Mouse (Mus musculus) gastrocnemius, adult 18-20 months (tissue): ENCODE measurements around the gene Shkbp1. TPM values are rescaled to one million over a fixed set of nuclear protein-coding genes. Genes with fewer than 3 reads are reported as not detected.

Experiments
- DNase-seq: peaks from one replicate; pipeline ENCODE4 v3.0.0; 2021; ENCODE audit warnings: low spot score
- total RNA-seq, 2 experiments: library from RNA; stranded (reverse); gene quantifications; 2 replicates each; pipeline ENCODE4 v1.2.3; 2021

The Shkbp1 gene
- total RNA-seq, 2 experiments from 2014 or later, result 2.2 to 3.0 TPM

DNA sequence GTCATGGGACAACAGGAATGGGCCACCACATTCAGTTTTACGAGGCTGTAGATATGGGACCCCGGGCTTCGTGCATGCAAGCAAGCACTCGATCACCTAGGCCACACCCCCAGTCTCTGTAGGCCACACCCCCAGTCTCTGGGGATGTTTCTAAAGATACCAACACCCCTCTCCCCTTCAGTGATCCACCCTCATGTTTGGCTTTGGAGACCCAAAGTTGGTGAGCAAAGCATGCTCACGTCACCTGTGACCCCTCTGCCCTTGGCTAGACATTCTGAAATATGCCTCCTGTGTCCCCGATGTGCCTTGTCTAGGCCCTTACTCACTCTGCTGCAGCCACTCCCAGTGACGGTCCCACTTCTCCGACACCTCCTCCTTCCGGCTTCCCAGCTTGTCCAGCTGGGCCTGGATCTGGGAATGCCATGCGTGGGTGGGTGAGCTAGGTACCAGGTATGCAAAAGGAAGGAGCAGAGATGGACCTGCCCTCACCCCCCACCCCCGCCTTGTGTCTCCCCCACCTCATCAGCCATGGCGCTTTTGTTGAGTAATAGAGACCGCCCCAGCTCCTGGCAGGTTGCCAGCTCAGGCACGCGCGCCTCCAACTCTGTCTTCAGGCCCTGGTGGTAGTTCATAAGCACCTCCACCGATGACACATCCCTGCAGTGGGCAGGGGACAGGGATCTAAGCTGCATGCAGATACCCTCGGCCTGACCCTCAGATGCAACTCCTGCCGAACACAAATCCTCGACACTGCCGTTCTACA lies 10.4 kb upstream of the Shkbp1 start:
- DNase-seq, result no peak

DNA sequence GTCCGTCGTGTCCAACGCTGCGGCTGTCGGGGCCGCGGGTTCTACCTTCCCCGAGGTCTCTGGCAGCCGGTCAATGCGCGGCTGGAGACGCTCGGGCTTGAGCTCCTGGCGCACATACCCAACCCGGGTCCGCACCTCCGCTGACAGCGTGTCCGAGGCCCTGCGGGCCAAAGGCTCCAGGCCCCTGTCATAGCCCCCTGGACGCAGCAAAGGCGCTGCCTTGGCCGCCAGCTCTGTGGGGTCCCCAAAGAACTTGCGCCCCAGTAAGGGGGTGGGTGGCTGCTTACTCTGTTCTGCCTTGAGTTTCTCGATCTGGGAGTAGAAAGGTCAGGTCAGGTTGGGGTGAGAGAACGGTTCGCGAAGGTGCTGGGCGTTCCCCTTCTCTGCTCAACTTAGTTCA lies 8.6 kb upstream of the Shkbp1 start:
- no peak for DNase-seq

DNA sequence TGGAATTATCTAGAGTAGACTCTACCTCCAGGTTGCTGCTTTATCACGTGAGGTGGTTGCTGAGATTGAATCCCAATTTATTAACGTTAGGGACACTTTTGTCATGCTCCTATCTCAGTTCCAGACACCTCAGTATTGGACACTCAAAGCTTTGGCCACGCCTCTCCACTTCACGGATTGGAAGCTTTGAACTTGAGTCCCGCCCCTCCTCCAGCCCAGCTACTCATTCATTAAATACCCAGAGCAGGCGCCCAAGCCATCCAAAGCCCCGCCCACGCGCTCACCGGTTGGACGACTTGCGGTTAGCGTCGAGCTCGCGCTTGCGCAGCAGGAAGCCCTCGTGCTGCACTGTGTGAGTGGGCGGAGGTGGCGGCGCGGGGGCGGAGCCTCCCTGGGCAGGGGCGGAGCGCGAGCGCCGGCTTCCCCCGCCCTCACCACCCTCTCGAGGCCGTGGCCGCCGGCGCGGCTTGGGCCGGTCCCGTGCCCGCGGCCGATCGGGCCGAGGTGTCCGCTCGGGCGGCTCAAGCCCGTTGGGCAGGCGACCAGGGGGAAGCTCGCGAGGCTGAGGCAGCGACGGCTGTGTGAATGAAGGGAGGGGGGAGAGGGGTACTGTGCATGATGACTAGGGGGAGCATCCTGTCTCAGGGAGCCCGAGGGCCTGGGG lies 5.6 kb upstream of the Shkbp1 start:
- peak; percentile 99 for DNase-seq

DNA sequence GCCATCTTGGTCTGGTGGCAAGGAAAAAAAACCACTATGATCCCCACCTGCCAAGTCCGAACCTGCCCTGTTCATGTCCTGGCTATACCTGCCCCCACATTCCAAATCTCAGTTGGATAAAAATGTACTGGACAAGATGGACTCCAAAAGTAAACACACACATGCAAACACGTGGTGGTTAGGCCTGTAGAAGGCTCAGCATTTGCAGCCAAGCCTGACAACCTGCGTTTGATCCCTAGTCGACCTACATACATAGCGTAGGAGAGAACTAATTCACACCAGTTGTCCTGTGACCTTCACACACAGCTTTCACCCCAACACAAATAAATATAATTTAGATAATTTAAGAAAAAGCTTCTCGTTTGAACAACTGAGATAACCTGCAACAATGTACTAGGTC lies 4.9 kb upstream of the Shkbp1 start:
- no peak for DNase-seq

DNA sequence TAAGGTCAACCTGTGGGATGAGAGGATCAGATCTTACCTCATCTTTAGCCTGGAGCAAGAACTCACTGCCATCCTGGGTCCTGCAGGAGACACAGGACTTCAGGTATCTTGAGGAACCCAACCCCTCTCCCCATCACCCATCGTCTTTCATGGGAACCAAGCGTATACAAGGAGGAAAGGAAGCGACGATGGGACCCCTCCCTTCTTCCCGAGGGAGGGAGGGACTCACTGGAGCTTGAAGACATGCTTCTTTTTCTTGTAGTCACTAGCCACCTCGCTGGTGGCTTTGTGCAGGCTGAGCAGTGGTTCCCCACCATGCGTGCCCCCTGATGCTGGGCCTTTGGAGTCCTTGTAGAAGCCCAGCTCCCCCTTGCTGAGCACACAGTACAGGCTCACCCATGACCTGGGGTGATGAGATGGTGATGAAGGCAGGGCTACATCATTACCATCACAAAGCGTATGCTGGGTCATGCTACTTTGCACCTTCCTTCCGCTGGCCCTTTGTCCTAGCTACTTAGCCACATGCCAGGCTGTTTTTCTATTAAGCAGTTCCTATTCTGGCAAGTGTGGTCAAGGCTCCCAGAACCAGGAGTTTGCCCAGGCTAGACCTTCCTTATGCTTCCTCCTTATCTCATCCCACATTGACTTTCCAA lies 4.0 kb upstream of the Shkbp1 start:
- no peak for DNase-seq

DNA sequence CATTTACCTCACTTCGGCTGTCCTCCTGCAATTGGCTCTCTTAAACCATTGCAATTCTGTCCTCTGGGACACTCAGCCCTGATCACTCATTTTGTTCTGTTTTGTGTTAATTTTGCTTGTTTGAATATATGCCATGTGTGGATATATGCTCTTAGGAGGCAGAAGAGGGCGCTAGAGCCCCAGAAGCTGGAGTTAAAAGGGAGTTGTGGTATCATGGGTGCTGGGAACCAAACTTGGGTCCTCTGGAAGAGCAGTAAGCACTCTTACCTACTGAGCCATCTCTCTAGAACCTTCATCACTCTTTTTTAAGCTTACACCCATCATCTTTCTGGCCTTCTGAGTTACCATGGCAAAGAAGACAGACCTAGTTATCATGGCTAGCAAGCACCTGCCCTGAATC lies 3.3 kb upstream of the Shkbp1 start:
- DNase-seq, result no peak

DNA sequence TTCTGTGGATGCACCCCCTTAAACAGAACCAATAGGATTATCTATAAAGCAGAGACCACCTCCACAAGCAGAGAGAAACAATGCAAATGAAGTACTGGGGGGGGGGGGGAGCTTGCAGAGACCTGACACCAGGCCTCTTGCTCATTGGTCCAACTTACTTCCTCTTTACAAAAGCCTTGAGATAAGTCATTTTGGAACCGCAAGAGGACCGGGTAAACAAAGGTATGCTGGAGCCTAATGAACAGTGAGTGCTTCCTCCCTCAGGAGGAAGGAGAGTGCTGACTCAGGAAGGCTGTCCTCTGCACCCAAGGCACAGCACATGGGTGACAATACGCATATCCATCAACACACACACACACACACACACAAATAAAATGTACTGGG lies 1.8 kb upstream of the Shkbp1 start:
- no peak for DNase-seq

DNA sequence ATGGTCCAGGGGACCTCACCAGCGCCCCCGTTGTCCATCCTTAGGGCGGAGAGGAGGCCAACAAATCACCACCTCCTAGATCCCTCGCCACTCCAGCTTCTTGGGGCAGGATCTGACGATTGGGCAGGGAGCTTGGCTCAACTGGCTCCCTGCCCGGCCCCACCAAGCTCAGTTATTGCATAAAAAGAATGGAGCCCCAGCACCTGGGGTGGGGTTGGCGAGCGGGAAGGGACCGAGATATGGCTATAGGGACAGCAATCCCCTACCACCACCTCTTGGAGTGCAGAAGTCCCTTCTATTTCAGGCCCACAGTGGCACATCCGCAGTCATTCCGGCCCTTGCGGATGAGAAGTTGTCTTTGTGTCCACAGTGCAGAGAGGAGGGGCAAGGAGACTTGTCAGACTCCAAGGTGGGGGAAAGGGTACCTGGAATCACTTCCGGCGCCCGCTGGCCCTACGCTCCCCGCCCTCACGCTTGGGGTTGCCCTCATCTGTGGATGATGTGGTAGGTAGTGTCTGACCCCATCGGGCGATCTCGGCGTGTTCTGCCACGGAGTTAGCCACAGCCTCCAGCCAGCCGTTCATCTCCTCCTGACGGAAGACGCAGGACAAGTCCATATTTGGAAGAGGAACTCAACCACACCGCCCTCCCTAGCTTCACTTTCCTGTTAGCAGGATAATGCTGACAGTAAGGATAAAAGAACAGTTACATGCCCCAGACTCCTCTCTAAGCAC lies 1.2 kb upstream of the Shkbp1 start, which contains the start of gene Gm20479:
Gm20479 (minus strand) TSS at position 559 of the 734 bp plus-strand sequence.
- no peak for DNase-seq

DNA sequence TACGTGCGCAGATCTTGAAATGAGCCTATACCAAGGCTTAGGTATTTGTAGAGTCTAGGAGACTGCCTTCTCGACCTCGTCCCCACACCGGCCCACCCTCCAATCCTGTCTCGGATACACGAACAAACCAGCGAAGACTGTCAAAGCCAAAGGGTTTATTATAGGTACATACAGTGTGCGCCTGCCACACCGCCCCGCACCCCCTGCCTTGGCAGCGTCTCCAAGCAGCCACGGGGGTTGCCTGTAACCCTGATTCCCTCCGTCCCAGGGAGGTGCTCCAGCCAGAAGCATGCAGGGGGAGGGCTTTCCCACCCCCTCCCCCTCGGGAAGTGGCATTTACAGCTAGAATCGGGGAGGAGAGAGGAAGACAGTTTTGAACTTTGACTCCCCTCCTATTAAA lies 429 bp upstream of the Shkbp1 start:
- no peak for DNase-seq

DNA sequence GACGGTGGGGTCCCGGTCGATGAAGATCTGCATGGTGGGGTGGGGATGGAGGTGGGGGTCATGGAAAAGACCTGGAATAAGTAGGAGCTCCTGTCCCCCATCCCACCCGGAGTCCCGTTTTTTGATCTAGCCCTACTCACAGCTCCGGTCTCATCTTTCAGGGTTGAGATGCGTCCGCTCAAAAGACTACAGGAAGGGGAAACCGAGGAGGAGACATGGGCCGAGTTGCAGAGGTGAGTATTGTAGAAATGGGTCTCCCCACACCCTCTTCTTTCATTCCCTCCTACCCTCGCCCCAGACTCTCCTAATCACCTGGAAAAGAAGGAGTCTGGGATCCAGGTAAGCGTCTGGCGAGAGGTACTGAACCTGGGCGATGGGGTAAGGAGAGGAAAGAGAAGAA lies 558 bp downstream of the Shkbp1 start:
- no peak for DNase-seq

DNA sequence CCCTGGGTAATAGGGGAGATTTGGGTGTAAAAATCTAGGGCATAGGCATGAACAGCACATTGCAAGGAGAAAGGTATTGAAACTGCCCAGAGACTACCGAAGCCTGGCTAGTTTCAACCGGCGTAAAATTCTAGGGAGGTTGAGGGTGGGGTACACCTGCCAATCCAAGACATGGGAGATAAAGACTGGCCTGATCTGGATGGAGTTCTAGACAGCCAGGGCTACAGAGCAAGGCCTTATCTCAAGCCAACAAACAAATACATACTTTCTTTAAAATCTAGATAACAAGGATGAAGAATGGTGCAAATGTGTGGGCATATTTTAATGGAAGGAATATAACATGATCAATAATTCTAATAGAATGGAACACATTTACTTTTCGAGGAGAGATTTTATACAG lies 1.0 kb downstream of the Shkbp1 start:
- DNase-seq, result no peak

DNA sequence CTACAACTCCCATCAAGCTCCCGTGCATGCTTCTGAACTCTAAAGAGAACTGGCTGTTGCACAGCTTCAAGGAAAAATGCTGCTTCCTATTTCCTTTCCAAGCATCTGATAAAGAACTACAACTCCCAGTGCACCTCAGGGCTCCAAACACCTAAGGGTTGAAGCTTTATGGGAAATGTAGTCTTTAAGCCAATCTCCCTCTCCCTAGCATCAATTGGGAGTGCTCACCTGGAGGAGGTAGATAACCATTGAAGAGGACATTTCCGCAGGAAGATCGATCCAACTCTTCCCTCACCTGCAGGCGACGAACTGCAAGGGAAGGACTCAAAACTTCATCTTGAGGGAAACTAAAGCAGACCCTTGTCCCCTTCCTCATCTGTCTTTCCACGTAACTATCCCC lies 1.7 kb downstream of the Shkbp1 start:
- DNase-seq, result peak; percentile 60

DNA sequence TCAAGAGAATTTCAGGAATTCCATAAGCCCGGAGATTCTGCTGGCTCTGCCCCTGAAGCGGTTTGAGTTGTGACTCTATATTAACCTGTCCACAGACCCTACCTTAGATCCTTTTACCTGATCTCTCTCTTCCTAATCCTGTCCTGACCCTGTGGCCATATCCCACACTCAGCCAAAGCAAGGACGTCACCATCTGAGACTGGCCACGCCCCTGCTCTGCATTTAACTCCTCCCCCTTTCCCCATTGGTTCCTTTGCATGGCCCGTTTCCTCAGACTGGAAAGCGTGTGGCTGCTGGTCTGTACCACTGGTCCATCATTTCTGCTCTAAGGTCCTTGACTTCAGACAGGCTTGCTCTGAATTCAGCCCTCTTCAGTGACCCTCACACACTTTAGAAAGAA lies 10.4 kb downstream of the Shkbp1 start:
- no peak for DNase-seq

DNA sequence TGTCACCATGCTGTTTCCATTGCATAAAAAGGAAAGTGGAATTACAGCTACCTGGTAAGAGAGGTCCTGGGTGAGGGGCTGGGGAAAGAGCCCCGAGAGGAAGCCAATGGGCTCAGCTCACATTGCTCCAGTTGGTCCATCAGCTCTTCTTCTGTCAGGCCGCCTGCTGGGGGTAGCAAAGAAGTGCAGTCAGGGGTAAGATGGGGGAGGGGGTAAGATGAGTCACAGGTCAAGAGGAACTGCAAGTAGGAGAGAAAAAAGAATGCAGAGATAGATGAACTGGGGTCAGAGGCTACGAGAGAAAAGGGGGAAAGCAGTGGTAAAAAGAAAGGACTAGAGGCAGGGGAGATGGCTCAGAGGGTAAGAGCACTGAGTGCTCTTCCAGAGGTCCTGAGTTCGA lies 13.2 kb downstream of the Shkbp1 start:
- no peak for DNase-seq

DNA sequence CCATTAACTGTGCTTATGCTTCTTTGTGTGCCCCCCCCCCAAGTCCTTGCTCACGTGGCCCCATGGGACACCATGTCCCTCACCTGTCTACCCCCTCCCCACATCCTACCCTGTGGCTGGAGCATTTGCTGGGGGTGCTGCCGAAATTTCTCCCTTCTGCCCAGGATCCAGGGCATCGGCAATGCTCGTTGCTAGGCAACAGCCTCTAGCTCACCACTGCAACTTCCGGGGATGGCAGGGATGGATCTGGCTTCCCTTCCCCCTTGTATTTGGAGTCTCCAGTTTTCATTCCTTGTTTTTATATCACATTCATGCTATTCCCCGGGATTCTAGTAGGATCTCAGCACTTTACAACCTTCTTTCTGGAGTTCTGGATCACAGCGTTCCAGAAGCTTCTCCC lies 16.3 kb downstream of the Shkbp1 start:
- DNase-seq, result no peak

DNA sequence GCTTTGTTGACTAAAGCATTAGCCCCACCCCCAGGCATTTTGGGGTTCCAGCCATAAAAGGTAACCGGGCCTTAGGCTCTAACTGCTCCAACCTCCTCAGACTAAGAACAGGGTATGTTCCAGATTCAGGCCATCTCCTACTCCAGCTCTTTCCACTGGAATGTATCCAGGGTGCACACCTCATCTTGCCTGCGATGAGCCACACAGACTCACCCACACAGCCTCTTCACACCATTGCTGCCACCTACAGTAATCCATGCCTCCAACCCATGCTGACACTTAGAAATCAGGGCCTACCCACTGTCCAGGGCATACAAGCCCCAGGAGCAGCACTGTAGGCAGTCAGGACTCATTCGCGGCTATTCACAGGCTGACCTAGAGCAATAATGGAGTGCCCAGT lies 16.7 kb downstream of the Shkbp1 start:
- no peak for DNase-seq

DNA sequence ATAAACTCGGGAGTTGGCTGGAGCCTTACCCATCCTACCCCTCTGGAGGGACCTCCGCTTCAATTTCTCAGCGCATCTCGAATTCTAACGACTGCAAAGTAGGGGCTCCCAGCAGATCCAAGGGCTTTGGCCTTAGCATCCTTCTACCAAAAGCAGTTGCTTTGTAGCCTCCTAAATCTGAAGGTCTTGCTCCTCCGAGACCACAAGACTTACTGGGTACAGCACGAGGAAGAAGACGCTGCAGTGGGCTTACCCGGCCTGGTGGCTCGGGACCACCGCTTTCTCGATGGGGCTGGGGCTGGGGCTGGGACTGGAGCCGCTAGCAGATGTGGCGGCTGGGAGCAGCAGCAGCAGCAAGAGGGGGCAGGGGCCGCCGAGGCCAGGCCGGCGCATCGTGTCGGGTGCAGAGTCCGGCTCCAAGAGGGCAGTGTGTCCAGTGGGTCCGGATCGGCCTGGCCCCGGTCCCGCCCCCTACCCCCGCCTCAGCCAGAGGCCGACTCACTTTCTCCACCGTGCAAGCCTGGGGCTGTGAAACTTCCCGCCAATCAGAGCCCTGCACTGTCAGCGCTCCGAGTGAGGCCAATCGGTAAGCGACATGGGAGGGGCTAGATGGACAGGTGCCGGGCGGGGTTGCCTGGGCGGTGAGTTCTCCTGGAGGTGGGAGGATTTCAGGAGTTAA lies 18.5 kb downstream of the Shkbp1 start, which contains the start of gene Ltbp4:
Ltbp4 (minus strand) TSS at position 518 of the 679 bp plus-strand sequence.
- DNase-seq, result no peak

DNA sequence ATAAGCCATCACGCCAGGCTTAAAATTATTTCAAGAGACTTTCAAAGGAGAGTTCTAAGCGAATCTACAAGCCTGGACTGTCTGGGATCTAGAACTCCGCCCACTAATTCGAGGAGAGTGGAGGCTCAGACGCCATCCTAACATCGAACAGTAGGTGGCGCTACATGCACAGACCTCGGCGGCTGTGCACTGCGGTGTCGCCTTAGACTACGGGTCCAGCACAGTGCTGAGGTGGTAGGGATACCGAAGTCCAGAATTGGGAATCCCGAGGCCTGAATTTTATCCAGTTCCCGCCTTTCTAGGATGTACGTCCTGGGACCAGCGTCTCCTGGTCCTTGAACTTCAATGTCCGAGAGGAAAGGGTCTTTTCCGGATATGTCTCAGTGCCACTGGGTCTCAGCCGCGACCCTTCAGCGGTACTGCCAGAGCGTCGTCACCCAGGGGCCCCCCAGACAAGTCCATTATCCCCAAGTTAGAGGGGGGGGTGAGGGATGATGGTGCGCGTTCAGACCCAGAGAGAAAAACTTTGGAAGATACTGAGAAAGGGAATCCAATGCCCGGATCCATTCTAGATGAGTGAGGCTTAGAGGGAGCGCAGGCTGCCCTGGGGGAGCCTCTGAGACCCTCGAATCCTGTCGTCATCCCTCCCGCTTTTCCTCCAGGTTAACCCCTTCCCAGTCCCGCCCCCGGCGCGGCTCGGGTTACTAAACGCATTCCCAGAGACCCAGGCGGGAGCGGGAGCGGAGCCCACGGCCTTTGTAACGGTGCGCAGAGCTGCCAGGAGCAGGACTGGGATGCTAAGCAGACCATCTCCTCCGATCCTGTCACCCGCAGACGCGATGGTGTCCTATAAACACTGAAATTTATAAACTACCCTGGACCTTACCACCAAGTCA lies 19.6 kb downstream of the Shkbp1 start:
- DNase-seq, result peak; percentile 94

DNA sequence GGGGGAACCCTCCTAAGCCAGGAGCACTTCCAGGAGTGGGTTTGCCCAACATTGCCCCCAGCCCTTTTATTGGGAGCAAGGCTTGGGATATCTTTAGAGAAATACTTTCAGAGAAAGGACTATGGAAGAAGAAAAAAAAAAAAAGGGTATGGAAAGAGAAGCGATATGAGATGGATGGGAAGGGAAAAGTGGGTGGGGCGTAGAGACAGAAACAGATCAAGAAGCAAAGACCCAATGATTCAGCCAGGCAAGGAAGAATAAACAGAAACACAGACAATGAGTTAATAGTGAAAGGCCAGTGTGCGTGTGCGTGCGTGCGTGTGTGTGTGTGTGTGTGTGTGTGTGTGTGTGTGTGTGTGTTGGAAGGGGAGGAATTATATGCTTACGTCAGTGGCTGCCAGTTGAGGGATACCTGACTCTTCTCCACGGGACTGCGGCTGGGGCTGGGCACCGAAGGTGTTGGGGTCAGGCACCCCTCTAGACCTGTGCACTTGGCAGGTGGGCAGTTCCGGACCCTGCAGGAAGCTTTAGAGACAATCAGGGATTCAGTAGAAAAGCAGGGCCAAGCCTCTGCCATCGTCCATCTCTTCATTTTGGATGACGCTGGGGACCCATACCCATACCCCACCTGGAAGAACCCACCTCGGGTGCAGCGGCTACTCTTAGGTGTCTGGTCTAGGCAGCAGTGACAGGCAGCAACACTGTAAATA lies 20.7 kb downstream of the Shkbp1 start:
- no peak for DNase-seq
